Mouse (Mus musculus): Measurements from ENCODE around the gene Ninj2. TPM values are rescaled to one million over a fixed set of nuclear protein-coding genes. Genes with fewer than 3 reads are reported as not detected.

Gene Ninj2
- polyA plus RNA-seq, 2 experiments: 1.7 to 1.9 TPM

DNA sequence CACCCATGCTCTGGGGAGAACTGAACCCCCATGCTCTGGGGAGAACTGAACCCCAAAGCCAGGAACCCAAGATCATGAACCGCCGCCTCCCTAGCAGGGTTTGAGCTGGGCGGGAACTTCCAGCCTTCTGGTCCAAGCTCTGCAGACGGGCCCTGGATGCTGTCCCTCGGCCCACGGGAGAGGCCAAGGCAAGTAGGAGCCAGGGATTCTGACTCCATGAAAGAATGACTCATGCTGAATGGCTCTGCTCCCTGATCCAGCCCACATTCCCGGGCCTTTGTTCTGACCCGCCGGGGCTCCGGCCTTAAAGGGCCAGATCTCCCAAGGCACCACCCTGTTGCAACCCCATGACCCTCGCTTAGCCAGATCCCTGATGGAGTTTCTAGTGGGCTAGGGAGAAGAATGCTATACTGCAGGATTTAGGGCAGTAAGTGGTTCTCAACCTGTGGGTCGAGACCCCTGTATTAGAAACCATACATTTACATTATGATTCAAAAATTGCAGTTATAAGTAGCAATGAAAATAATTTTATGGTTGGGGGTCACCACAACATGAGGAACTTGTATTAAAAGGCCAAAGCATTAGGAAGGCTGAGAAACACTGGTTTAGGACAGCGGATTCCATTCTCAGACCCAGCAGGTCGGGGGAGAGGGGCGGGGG, 99.2 kb downstream of the Ninj2 start:
- Histone ChIP-seq H3K4me3 (replicated peaks; ENCODE audit: low read length) (no peak overlapping the region), H3K9ac (ENCODE audit: low read depth, low read length, severe bottlenecking) (no peak overlapping the region), H3K4me1 (ENCODE audit: control insufficient read depth, insufficient read depth, low read length) (peaks cover 13% of the 10 kb centered on the region), H3K27me3 (ENCODE audit: control insufficient read depth, insufficient read depth, low read length) (no peaks in the 10 kb centered on the region), H3K4me2 (replicated peaks; ENCODE audit: low read depth, low read length, severe bottlenecking) (no peak overlapping the region), H3K27ac (replicated peaks; ENCODE audit: low read depth, low read length) (no peak overlapping the region), H3K36me3 (ENCODE audit: control insufficient read depth, insufficient read depth, low read length) (no peaks in the 10 kb centered on the region), H3K9me3 (ENCODE audit: control insufficient read depth, low read length) (no peaks in the 10 kb centered on the region)
- WGBS: 26% methylated on average over 14 of the region's 15 CpGs
- DNase-seq (ENCODE audit: low spot score): peak; percentile 39
- no peak for ATAC-seq (ENCODE audit: low FRiP score, low read depth)
- TF ChIP-seq POLR2A (IDR thresholded peaks at IDR 0.05; ENCODE audit: borderline replicate concordance, extremely low read depth, insufficient read depth, insufficient read length): no peak

DNA sequence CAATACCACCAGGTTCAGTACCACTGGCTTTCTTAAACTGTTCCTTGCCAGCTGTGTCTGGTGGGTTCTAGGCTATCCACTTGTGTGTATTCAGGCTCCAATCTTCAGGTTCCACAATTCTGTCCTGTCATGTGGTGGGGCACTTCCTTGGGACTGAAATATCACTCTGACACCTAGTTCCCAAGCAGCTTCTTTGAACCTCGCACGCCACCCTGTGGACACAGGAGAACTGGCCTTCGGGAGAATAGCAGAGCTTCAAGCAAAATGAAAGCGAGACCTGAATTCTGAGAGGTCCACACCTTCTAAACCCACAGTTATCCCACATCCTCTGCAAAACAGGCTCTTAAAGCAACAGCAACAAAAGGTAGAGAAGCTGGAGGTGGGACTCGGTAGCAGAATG, 100.0 kb downstream of the Ninj2 start:
- WGBS: 27% methylated on average over 5 of the region's 5 CpGs
- Histone ChIP-seq H3K4me1 (ENCODE audit: control insufficient read depth, insufficient read depth, low read length) (peaks cover 6% of the 10 kb centered on the region), H3K4me3 (replicated peaks; ENCODE audit: low read length) (no peak overlapping the region), H3K4me2 (replicated peaks; ENCODE audit: low read depth, low read length, severe bottlenecking) (no peak overlapping the region), H3K9me3 (ENCODE audit: control insufficient read depth, low read length) (no peaks in the 10 kb centered on the region), H3K36me3 (ENCODE audit: control insufficient read depth, insufficient read depth, low read length) (no peaks in the 10 kb centered on the region), H3K27me3 (ENCODE audit: control insufficient read depth, insufficient read depth, low read length) (no peaks in the 10 kb centered on the region), H3K27ac (replicated peaks; ENCODE audit: low read depth, low read length) (no peak overlapping the region), H3K9ac (ENCODE audit: low read depth, low read length, severe bottlenecking) (no peak overlapping the region)
- ATAC-seq (ENCODE audit: low FRiP score, low read depth): no peak
- DNase-seq (ENCODE audit: low spot score): peak; percentile 55
- no peak for TF ChIP-seq POLR2A (IDR thresholded peaks at IDR 0.05; ENCODE audit: borderline replicate concordance, extremely low read depth, insufficient read depth, insufficient read length)

DNA sequence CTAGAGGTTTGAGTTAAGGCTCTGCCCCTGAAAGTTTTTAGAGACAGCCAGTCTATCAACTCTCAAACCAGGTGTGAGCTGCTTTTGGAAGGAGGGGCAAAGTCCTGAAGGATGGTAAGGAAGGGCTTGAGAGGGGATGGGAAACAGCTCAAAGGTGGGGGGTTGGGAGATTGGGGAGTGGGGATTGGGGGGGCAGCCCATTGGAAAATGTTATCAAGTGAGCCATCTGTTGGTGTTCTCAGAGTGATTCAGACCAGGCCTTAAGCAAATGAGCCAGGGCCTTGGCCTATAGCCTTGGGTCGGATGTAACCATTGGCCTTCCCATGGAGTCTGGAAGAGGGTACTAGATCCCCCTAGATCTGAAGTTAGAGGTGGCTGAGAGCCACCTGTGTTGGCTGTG, 100.6 kb downstream of the Ninj2 start:
- no peaks in the 10 kb centered on the region for H3K27me3 ChIP-seq (ENCODE audit: control insufficient read depth, insufficient read depth, low read length)
- TF ChIP-seq POLR2A (IDR thresholded peaks at IDR 0.05; ENCODE audit: borderline replicate concordance, extremely low read depth, insufficient read depth, insufficient read length): no peak
- no peaks in the 10 kb centered on the region for H3K9me3 ChIP-seq (ENCODE audit: control insufficient read depth, low read length)
- H3K9ac ChIP-seq (ENCODE audit: low read depth, low read length, severe bottlenecking): no peak overlapping the region
- no peak overlapping the region for H3K4me3 ChIP-seq (replicated peaks; ENCODE audit: low read length)
- ATAC-seq (ENCODE audit: low FRiP score, low read depth) (no peak), DNase-seq (ENCODE audit: low spot score) (no peak)
- 0 out of 2 replicates have a peak, but pooled peaks cover under 1% of the 10 kb centered on the region for H3K4me1 ChIP-seq (ENCODE audit: control insufficient read depth, insufficient read depth, low read length)
- no peaks in the 10 kb centered on the region for H3K36me3 ChIP-seq (ENCODE audit: control insufficient read depth, insufficient read depth, low read length)
- 68% methylated on average over 1 of the region's 1 CpGs for WGBS
- no peak overlapping the region for H3K4me2 ChIP-seq (replicated peaks; ENCODE audit: low read depth, low read length, severe bottlenecking)
- no peak overlapping the region for H3K27ac ChIP-seq (replicated peaks; ENCODE audit: low read depth, low read length)

DNA sequence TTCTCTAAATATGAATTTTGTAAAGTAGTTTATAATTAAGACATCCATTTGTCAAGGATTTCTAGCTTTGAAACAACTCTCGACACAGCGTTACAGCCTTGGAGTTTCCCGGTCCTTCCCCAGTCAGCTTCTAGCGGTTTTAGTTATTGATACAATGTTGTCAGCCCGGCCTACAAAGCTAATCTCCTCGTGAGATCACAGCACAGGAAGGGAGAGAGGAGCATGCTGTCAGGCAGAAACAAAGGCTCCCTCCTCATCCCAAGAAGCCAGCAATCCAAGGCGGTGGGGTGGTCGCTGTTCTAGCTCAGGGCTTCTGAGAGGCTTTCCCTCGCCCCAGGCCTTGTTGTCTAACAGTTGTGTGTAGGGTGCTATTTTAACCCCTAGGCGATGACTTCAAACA, 101.2 kb downstream of the Ninj2 start:
- no peak for DNase-seq (ENCODE audit: low spot score)
- H3K27ac ChIP-seq (replicated peaks; ENCODE audit: low read depth, low read length): no peak overlapping the region
- no peak overlapping the region for H3K4me3 ChIP-seq (replicated peaks; ENCODE audit: low read length)
- no peaks in the 10 kb centered on the region for H3K4me1 ChIP-seq (ENCODE audit: control insufficient read depth, insufficient read depth, low read length)
- ATAC-seq (ENCODE audit: low FRiP score, low read depth): no peak
- H3K27me3 ChIP-seq (ENCODE audit: control insufficient read depth, insufficient read depth, low read length): no peaks in the 10 kb centered on the region
- H3K4me2 ChIP-seq (replicated peaks; ENCODE audit: low read depth, low read length, severe bottlenecking): no peak overlapping the region
- no peak overlapping the region for H3K9ac ChIP-seq (ENCODE audit: low read depth, low read length, severe bottlenecking)
- no peaks in the 10 kb centered on the region for H3K9me3 ChIP-seq (ENCODE audit: control insufficient read depth, low read length)
- TF ChIP-seq POLR2A (IDR thresholded peaks at IDR 0.05; ENCODE audit: borderline replicate concordance, extremely low read depth, insufficient read depth, insufficient read length): no peak
- H3K36me3 ChIP-seq (ENCODE audit: control insufficient read depth, insufficient read depth, low read length): no peaks in the 10 kb centered on the region
- 45% methylated on average over 10 of the region's 10 CpGs for WGBS

DNA sequence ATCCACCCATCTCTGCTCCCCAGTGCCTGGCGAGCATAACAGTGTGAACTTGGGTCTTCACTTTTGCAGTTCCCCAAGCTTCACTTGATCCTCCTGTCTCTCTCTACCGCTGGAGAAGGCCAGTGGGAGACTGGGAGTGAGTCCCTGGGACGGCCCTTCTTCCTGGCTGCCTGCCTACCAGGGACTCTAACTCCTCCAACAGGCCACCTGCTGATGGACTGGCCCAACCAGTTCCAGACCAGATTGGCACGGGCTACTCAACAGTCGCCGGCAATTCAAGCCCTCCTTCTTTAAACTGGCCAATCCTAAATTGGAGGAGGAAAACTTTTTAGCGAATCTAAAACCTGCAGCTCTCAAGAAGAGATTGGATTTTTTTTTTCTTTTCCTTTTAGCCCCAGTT, 101.8 kb downstream of the Ninj2 start:
- TF ChIP-seq POLR2A (IDR thresholded peaks at IDR 0.05; ENCODE audit: borderline replicate concordance, extremely low read depth, insufficient read depth, insufficient read length): no peak
- no peak overlapping the region for H3K4me3 ChIP-seq (replicated peaks; ENCODE audit: low read length)
- no peak overlapping the region for H3K27ac ChIP-seq (replicated peaks; ENCODE audit: low read depth, low read length)
- no peaks in the 10 kb centered on the region for H3K36me3 ChIP-seq (ENCODE audit: control insufficient read depth, insufficient read depth, low read length)
- H3K27me3 ChIP-seq (ENCODE audit: control insufficient read depth, insufficient read depth, low read length): no peaks in the 10 kb centered on the region
- WGBS: 20% methylated on average over 7 of the region's 7 CpGs
- no peaks in the 10 kb centered on the region for H3K4me1 ChIP-seq (ENCODE audit: control insufficient read depth, insufficient read depth, low read length)
- no peaks in the 10 kb centered on the region for H3K9me3 ChIP-seq (ENCODE audit: control insufficient read depth, low read length)
- ATAC-seq (ENCODE audit: low FRiP score, low read depth) (no peak), DNase-seq (ENCODE audit: low spot score) (no peak)
- H3K9ac ChIP-seq (ENCODE audit: low read depth, low read length, severe bottlenecking): no peak overlapping the region
- H3K4me2 ChIP-seq (replicated peaks; ENCODE audit: low read depth, low read length, severe bottlenecking): no peak overlapping the region

Measured in limb, embryonic 14.5 days (tissue).